Mouse (Mus musculus) cortical plate, adult 2 months (tissue): ENCODE results near the gene Paqr9.

Experiments
- CTCF ChIP-seq: fragments of 200-500 bp; IDR thresholded peaks from 2 replicates; pipeline ENCODE4 v1.5.1; 2011; ENCODE audit warnings: mild to moderate bottlenecking, control low read depth, low read length; ENCODE audit not compliant: insufficient read depth; ENCODE audit errors: extremely low read depth
- POLR2A ChIP-seq: fragments of 200-500 bp; IDR thresholded peaks from 2 replicates; pipeline ENCODE4 v1.6.1; 2011; ENCODE audit warnings: mild to moderate bottlenecking, low read length, control low read depth; ENCODE audit not compliant: insufficient read depth; ENCODE audit errors: extremely low read depth

GRCm38 (mm10) chr9:95615961-95616360 lies 56.5 kb downstream of the Paqr9 start:
- TF ChIP-seq POLR2A (no peak), CTCF (no peak)
